ENCODE assay signal across 11 mouse cellular contexts in the genomic region with DNA sequence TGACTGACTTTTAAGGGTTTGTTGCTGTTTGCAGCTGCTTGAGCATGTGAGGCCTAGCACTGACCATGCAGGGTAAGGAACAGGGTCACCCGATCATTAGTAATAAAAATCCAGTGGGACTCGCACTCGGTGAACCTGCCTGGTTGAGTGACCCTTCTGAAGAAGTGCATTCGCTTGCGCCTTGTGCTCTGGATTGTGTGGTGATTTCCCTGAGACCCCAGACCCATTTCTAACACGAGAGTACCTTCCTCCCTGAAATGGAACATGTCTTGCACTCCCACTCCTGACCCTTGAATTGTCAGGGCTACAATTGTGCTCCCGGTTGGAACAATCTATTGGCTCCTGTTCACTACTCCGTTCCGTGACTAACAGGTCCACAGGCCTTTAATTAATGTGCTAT. TPM values are rescaled to one million over a fixed set of nuclear protein-coding genes. Genes with fewer than 3 reads are reported as not detected.
DNase-seq lines count a peak whose midpoint lies in the region; ATAC-seq lines count a peak whose summit lies in the region.
"Had no signal": no experiment of that assay in that cellular context is flagged by ENCODE, and none has a peak within 500 bp of the region (broad histone marks: within the 10 kb centered on the region; RNA-seq: fewer than 3 reads in every experiment).

No protein-coding gene starts in this region.

- no peak overlapping the region for H3K27ac ChIP-seq in kidney, embryonic 15.5 days
- no peak overlapping the region for H3K27ac ChIP-seq in embryonic facial prominence, embryonic 13.5 days
- peak overlapping the region; percentile 96 for H3K27ac ChIP-seq in hindbrain, embryonic 14.5 days
- H3K27ac ChIP-seq in neural tube, embryonic 12.5 days = no peak overlapping the region
- H3K27ac ChIP-seq: heart, embryonic 15.5 days had no signal

- H3K36me3 ChIP-seq in kidney, embryonic 15.5 days = no peaks in the 10 kb centered on the region
- H3K36me3 ChIP-seq in embryonic facial prominence, embryonic 13.5 days = no peaks in the 10 kb centered on the region
- H3K36me3 ChIP-seq in hindbrain, embryonic 14.5 days (replicated peaks; ENCODE audit: control insufficient read depth, insufficient read depth) = 0 out of 2 replicates have a peak, but pooled peaks cover 4% of the 10 kb centered on the region
- no peaks in the 10 kb centered on the region for H3K36me3 ChIP-seq in neural tube, embryonic 12.5 days
- H3K36me3 ChIP-seq: heart, embryonic 15.5 days had no signal

- peaks cover 34% of the 10 kb centered on the region for H3K27me3 ChIP-seq in kidney, embryonic 15.5 days
- peaks cover 63% of the 10 kb centered on the region for H3K27me3 ChIP-seq in embryonic facial prominence, embryonic 13.5 days
- no peaks in the 10 kb centered on the region for H3K27me3 ChIP-seq in hindbrain, embryonic 14.5 days (ENCODE audit: control insufficient read depth, insufficient read depth, low read length)
- no peaks in the 10 kb centered on the region for H3K27me3 ChIP-seq in neural tube, embryonic 12.5 days (replicated peaks)

- ATAC-seq in kidney, embryonic 15.5 days (replicated peaks; ENCODE audit: low FRiP score) = no peak
- no peak for ATAC-seq in embryonic facial prominence, embryonic 13.5 days (ENCODE audit: insufficient number of reproducible peaks, insufficient read depth, low FRiP score, low TSS enrichment, low read depth)
- ATAC-seq in hindbrain, embryonic 14.5 days (ENCODE audit: low FRiP score) = no peak
- no peak for ATAC-seq in neural tube, embryonic 12.5 days (ENCODE audit: low FRiP score, low read depth)

- 43% methylated on average over 9 of the region's 9 CpGs for WGBS in kidney, embryonic 15.5 days
- WGBS in embryonic facial prominence, embryonic 13.5 days = 49% methylated on average over 9 of the region's 9 CpGs
- 23% methylated on average over 9 of the region's 9 CpGs for WGBS in hindbrain, embryonic 14.5 days
- 29% methylated on average over 9 of the region's 9 CpGs for WGBS in neural tube, embryonic 12.5 days

- peaks cover 19% of the 10 kb centered on the region for H3K4me1 ChIP-seq in kidney, embryonic 15.5 days
- H3K4me1 ChIP-seq in embryonic facial prominence, embryonic 13.5 days = peaks cover 10% of the 10 kb centered on the region
- peaks cover 26% of the 10 kb centered on the region for H3K4me1 ChIP-seq in hindbrain, embryonic 14.5 days (replicated peaks; ENCODE audit: control insufficient read depth, insufficient read depth, low read length)
- peaks cover 27% of the 10 kb centered on the region for H3K4me1 ChIP-seq in neural tube, embryonic 12.5 days

- intact Hi-C loops in left cerebral cortex, postnatal 25 days (cut with DNase I) = loop anchor here (2.0 kb wide), 2 partner anchors 38 to 78 kb away; a partner anchor contains a TSS

- H3K9ac ChIP-seq in kidney, embryonic 15.5 days = no peak overlapping the region
- no peak overlapping the region for H3K9ac ChIP-seq in embryonic facial prominence, embryonic 13.5 days
- H3K9ac ChIP-seq in hindbrain, embryonic 14.5 days = peak overlapping the region; percentile 91
- peak overlapping the region; percentile 78 for H3K9ac ChIP-seq in neural tube, embryonic 12.5 days
- H3K9ac ChIP-seq: heart, embryonic 15.5 days had no signal

- peak overlapping the region; percentile 53; the same call in 1 of the 2 replicates for H3K4me3 ChIP-seq in kidney, embryonic 15.5 days (replicated peaks)
- H3K4me3 ChIP-seq in embryonic facial prominence, embryonic 13.5 days = peak overlapping the region; percentile 56; the same call in 1 of the 2 replicates
- H3K4me3 ChIP-seq in hindbrain, embryonic 14.5 days (replicated peaks; ENCODE audit: low read length) = peak overlapping the region; percentile 62
- peak overlapping the region; percentile 69 for H3K4me3 ChIP-seq in neural tube, embryonic 12.5 days

- H3K9me3 ChIP-seq in kidney, embryonic 15.5 days (replicated peaks) = no peaks in the 10 kb centered on the region
- H3K9me3 ChIP-seq in embryonic facial prominence, embryonic 13.5 days = no peaks in the 10 kb centered on the region
- no peaks in the 10 kb centered on the region for H3K9me3 ChIP-seq in hindbrain, embryonic 14.5 days (ENCODE audit: control insufficient read depth, low read length)
- no peaks in the 10 kb centered on the region for H3K9me3 ChIP-seq in neural tube, embryonic 12.5 days
- H3K9me3 ChIP-seq: heart, embryonic 15.5 days had no signal

- no peak for DNase-seq in kidney, postnatal 25 days
- DNase-seq in hindbrain, embryonic 14.5 days (ENCODE audit: low spot score) = no peak
- no peak for DNase-seq in left cerebral cortex, postnatal 25 days (ENCODE audit: low spot score in 2 of 2)
- no peak for DNase-seq in gastrocnemius, postnatal 10 days
- DNase-seq in testis, postnatal 10 days (ENCODE audit: low spot score) = no peak

- peak overlapping the region; percentile 93 for H3K4me2 ChIP-seq in kidney, embryonic 15.5 days
- peak overlapping the region; percentile 91 for H3K4me2 ChIP-seq in embryonic facial prominence, embryonic 13.5 days
- peak overlapping the region; percentile 69 for H3K4me2 ChIP-seq in hindbrain, embryonic 14.5 days (replicated peaks)
- H3K4me2 ChIP-seq in neural tube, embryonic 12.5 days (replicated peaks) = peak overlapping the region; percentile 68

RNA-seq across cellular contexts. Expression of a gene that starts 1.1 kb away (rescaled TPM):
- polyA plus RNA-seq in kidney, embryonic 15.5 days (2015; fragmentation: Nextera tagmentation; extraction: Ambion mirVana) = 1.2 and 2.6 TPM in 2 replicates
- polyA plus RNA-seq in embryonic facial prominence, embryonic 13.5 days (2015; fragmentation: Nextera tagmentation; extraction: Ambion mirVana) = 2.6 and 2.9 TPM in 2 replicates
- 120 and 128 TPM in 2 replicates for polyA plus RNA-seq in hindbrain, embryonic 14.5 days (2014; fragmentation: Nextera tagmentation; extraction: Ambion mirVana)
- polyA plus RNA-seq in neural tube, embryonic 12.5 days (2016; fragmentation: Nextera tagmentation; extraction: Ambion mirVana) = 88.5 and 89.7 TPM in 2 replicates
- total RNA-seq in left cerebral cortex, postnatal 25 days (2021) = 100 to 1,000 TPM; 141 to 150 TPM
- 1 to 10 TPM; 4.5 to 4.9 TPM for total RNA-seq in gastrocnemius, postnatal 10 days (2021)

RNA-seq across cellular contexts. Expression of a gene that starts 5.5 kb away (rescaled TPM):
- polyA plus RNA-seq in kidney, embryonic 15.5 days (2015; fragmentation: Nextera tagmentation; extraction: Ambion mirVana) = not detected in 2 replicates
- not detected in 2 replicates for polyA plus RNA-seq in embryonic facial prominence, embryonic 13.5 days (2015; fragmentation: Nextera tagmentation; extraction: Ambion mirVana)
- not detected in 2 replicates for polyA plus RNA-seq in hindbrain, embryonic 14.5 days (2014; fragmentation: Nextera tagmentation; extraction: Ambion mirVana)
- not detected in 2 replicates for polyA plus RNA-seq in neural tube, embryonic 12.5 days (2016; fragmentation: Nextera tagmentation; extraction: Ambion mirVana)
- total RNA-seq in left cerebral cortex, postnatal 25 days (2021) = not detected
- total RNA-seq in gastrocnemius, postnatal 10 days (2021) = not detected
- total RNA-seq: left cerebral cortex, adult 8-10 months had no signal
- polyA plus RNA-seq: heart, embryonic 15.5 days; lung, postnatal 0 days had no signal

RNA-seq across cellular contexts. Expression of a gene that starts 37.4 kb away (rescaled TPM):
- 0.87 and 1.9 TPM in 2 replicates for polyA plus RNA-seq in kidney, embryonic 15.5 days (2015; fragmentation: Nextera tagmentation; extraction: Ambion mirVana)
- 0.77 and 1.7 TPM in 2 replicates for polyA plus RNA-seq in embryonic facial prominence, embryonic 13.5 days (2015; fragmentation: Nextera tagmentation; extraction: Ambion mirVana)
- polyA plus RNA-seq in hindbrain, embryonic 14.5 days (2014; fragmentation: Nextera tagmentation; extraction: Ambion mirVana) = 5.9 and 6.2 TPM in 2 replicates
- polyA plus RNA-seq in neural tube, embryonic 12.5 days (2016; fragmentation: Nextera tagmentation; extraction: Ambion mirVana) = 1.9 and 4.0 TPM in 2 replicates
- 10 to 100 TPM; 64.6 to 69.3 TPM for total RNA-seq in left cerebral cortex, postnatal 25 days (2021)
- 10 to 100 TPM; 10.5 to 17.4 TPM for total RNA-seq in gastrocnemius, postnatal 10 days (2021)

Comparison
In these comparisons a context has a peak if more than half of its experiments do, and no peak if none do; other contexts are left out.
1. H3K9ac ChIP-seq: peak in hindbrain, embryonic 14.5 days (single experiment) and neural tube, embryonic 12.5 days (single experiment); none in kidney, embryonic 15.5 days (single experiment) and embryonic facial prominence, embryonic 13.5 days (single experiment).
2. RNA of a gene that starts 1.1 kb away (polyA plus RNA-seq): 120 to 128 TPM in hindbrain, embryonic 14.5 days and 88.5 to 89.7 TPM in neural tube, embryonic 12.5 days; 1.2 to 2.6 TPM in kidney, embryonic 15.5 days and 2.6 to 2.9 TPM in embryonic facial prominence, embryonic 13.5 days; every median in the first group is over 10 times any median in the second.
3. Peak in every context shown above with its lines, with median percentiles within 50 percentile points of each other: H3K4me2 ChIP-seq and H3K4me3 ChIP-seq.